Mouse (Mus musculus): ENCODE data around the gene Pxn. TPM values are rescaled to one million over a fixed set of nuclear protein-coding genes. Genes with fewer than 3 reads are reported as not detected.
"Not testable (repeated sequence)": the region's sequence is repeated elsewhere in the genome, so short reads cannot be mapped to it uniquely, and the experiment has no call there.

Gene Pxn
- polyA plus RNA-seq, 1 experiment from 2014 or later: 24.6 TPM

DNA sequence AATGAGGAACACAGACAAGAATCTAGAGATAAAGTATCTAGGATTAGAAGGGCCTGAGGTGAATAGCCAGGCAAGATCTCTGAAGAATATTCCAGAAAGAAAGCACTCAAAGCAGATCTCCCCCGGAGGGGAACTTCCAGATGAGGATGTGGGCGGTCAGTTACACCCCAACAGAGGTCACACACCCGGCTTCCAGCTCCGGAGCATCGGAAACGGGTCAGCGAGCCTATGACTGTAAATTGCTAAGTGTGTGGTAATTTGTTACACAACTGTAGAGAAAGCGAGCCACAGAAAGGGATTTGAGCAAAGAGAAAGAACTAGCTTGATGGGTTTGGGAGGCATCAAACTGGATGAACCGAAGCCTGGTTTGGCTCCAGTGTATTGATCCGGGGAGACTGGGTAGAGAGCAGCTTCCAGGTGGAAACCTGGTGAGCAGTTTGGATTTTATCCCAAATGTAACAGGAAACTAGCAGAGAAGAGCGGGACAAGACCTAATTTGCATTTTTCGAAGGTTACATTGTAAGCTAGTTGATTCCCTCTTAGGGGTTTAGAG lies 6.0 kb upstream of the Pxn start:
- no peak overlapping the region for H3K9ac ChIP-seq
- H3K4me2 ChIP-seq: no peak overlapping the region
- H3K9me3 ChIP-seq: no peaks in the 10 kb centered on the region
- H3K4me1 ChIP-seq: no peaks in the 10 kb centered on the region
- ATAC-seq (ENCODE audit: low FRiP score): no peak
- 86% methylated on average over 12 of the region's 12 CpGs for WGBS
- H3K36me3 ChIP-seq (replicated peaks): no peaks in the 10 kb centered on the region
- H3K27ac ChIP-seq: no peak overlapping the region
- no peak overlapping the region for H3K4me3 ChIP-seq (replicated peaks)
- H3K27me3 ChIP-seq: no peaks in the 10 kb centered on the region

- no peak overlapping the region for H3K9ac ChIP-seq
- peaks cover 5% of the 10 kb centered on the region; the same call in 1 of the 2 replicates for H3K27me3 ChIP-seq
- peaks cover 12% of the 10 kb centered on the region for H3K4me1 ChIP-seq
- H3K36me3 ChIP-seq (replicated peaks): no peaks in the 10 kb centered on the region
- H3K27ac ChIP-seq: no peak overlapping the region
- no peak overlapping the region for H3K4me2 ChIP-seq
- H3K9me3 ChIP-seq: no peaks in the 10 kb centered on the region
- H3K4me3 ChIP-seq (replicated peaks): no peak overlapping the region
- 67% methylated on average over 12 of the region's 12 CpGs for WGBS
- ATAC-seq (ENCODE audit: low FRiP score): no peak
These were observed 3.4 kb upstream of the Pxn start for GRCm38 (mm10) chr5:115503035-115503434.

- not testable (repeated sequence) for H3K4me3 ChIP-seq (replicated peaks); H3K9me3 ChIP-seq; H3K36me3 ChIP-seq (replicated peaks); H3K27ac ChIP-seq; H3K4me2 ChIP-seq; H3K27me3 ChIP-seq; ATAC-seq (ENCODE audit: low FRiP score); H3K9ac ChIP-seq
- 70% methylated on average over 4 of the region's 4 CpGs for WGBS
- H3K4me1 ChIP-seq: peaks cover 36% of the 10 kb centered on the region
These were observed 859 bp upstream of the Pxn start for GRCm38 (mm10) chr5:115505617-115506016.

DNA sequence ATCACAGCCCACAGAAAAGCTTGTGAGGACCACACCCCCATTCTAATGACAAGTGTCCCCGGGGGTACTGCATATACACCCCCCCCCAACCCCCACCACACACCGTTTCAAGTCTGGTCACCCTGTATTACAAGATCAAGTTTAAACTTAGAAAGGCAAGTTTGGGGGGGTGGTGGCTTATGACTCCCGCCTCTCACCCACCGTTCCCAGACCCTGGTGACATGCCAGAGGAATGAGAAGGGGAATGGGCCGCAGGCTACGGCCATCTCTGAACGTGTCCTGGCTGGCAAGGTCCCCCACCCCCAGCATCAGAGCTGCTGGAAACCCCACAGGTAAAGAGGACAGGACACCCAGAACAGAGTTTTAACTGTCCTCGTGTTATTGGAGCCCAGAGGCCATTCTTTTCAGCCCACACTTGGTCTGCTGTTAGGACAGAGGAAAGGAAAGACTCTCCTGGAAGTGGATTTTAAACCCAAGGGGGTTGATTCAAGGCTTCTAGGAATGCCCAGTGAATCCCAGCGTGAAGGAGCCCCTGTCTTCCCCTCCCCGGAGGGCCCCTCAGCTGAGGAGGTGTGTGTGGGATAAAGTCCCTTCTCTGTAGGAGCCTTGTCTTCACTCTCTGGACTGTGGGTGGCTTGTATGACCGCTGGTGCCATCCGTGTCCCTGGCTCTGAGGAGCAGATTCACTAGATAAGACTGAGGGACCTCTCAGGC lies 948 bp downstream of the Pxn start:
- no peaks in the 10 kb centered on the region for H3K9me3 ChIP-seq
- peak overlapping the region; percentile 84 for H3K9ac ChIP-seq
- H3K27ac ChIP-seq: no peak overlapping the region
- peaks cover 9% of the 10 kb centered on the region; the same call in 1 of the 2 replicates for H3K27me3 ChIP-seq
- peak overlapping the region; percentile 82 for H3K4me2 ChIP-seq
- peak; percentile 17; the same call in 1 of the 2 replicates for ATAC-seq (ENCODE audit: low FRiP score)
- H3K4me3 ChIP-seq (replicated peaks): peak overlapping the region; percentile 89
- WGBS: 30% methylated on average over 12 of the region's 12 CpGs
- peaks cover 36% of the 10 kb centered on the region for H3K4me1 ChIP-seq
- no peaks in the 10 kb centered on the region for H3K36me3 ChIP-seq (replicated peaks)

- peak overlapping the region; percentile 33 for H3K9ac ChIP-seq
- peaks cover 9% of the 10 kb centered on the region; the same call in 1 of the 2 replicates for H3K27me3 ChIP-seq
- H3K36me3 ChIP-seq (replicated peaks): no peaks in the 10 kb centered on the region
- ATAC-seq (ENCODE audit: low FRiP score): no peak
- H3K4me2 ChIP-seq: peak overlapping the region; percentile 82
- peaks cover 36% of the 10 kb centered on the region for H3K4me1 ChIP-seq
- no peaks in the 10 kb centered on the region for H3K9me3 ChIP-seq
- H3K4me3 ChIP-seq (replicated peaks): peak overlapping the region; percentile 89
- WGBS: 44% methylated on average over 18 of the region's 18 CpGs
- H3K27ac ChIP-seq: no peak overlapping the region
These were observed 1.7 kb downstream of the Pxn start for GRCm38 (mm10) chr5:115507981-115508858.

GRCm38 (mm10) chr5:115508859-115509147 lies 2.3 kb downstream of the Pxn start:
- Histone ChIP-seq H3K36me3 (replicated peaks) (no peaks in the 10 kb centered on the region), H3K4me1 (peaks cover 36% of the 10 kb centered on the region), H3K27ac (no peak overlapping the region), H3K9ac (peak overlapping the region; percentile 33), H3K9me3 (no peaks in the 10 kb centered on the region), H3K4me2 (peak overlapping the region; percentile 82), H3K27me3 (peaks cover 9% of the 10 kb centered on the region; the same call in 1 of the 2 replicates), H3K4me3 (replicated peaks) (peak overlapping the region; percentile 14)
- WGBS: 31% methylated on average over 10 of the region's 10 CpGs
- no peak for ATAC-seq (ENCODE audit: low FRiP score)

DNA sequence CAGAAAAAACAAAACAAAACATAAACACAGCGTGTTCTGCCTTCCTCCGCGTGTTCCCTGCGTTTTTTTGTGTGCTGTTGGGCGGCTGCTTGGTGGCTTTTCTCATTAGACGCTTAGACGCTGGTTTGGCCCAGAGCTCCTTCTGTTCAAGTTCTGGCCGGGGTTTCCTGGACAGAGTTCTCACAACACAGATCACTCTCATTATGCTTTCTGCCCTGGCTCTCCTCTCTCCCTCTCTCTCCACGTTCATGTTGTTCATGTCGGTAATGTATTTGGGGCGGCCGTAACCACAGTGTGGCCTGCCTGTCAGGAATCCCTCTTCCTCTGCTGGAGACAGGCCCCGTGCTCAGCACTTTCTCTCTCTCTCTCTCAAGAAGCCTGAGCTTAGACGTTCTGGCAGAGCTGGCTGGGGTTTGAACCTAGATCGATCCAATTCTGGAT lies 2.9 kb downstream of the Pxn start:
- H3K36me3 ChIP-seq (replicated peaks): no peaks in the 10 kb centered on the region
- H3K4me2 ChIP-seq: peak overlapping the region; percentile 82; the same call in 1 of the 2 replicates
- ATAC-seq (ENCODE audit: low FRiP score): no peak
- H3K9me3 ChIP-seq: no peaks in the 10 kb centered on the region
- peaks cover 38% of the 10 kb centered on the region for H3K4me1 ChIP-seq
- 48% methylated on average over 15 of the region's 15 CpGs for WGBS
- H3K27me3 ChIP-seq: peaks cover 9% of the 10 kb centered on the region; the same call in 1 of the 2 replicates
- 0 out of 2 replicates have a peak overlapping the region, but pooled peaks have one; percentile 2 for H3K27ac ChIP-seq
- no peak overlapping the region for H3K4me3 ChIP-seq (replicated peaks)
- H3K9ac ChIP-seq: 0 out of 2 replicates have a peak overlapping the region, but pooled peaks have one; percentile 33

DNA sequence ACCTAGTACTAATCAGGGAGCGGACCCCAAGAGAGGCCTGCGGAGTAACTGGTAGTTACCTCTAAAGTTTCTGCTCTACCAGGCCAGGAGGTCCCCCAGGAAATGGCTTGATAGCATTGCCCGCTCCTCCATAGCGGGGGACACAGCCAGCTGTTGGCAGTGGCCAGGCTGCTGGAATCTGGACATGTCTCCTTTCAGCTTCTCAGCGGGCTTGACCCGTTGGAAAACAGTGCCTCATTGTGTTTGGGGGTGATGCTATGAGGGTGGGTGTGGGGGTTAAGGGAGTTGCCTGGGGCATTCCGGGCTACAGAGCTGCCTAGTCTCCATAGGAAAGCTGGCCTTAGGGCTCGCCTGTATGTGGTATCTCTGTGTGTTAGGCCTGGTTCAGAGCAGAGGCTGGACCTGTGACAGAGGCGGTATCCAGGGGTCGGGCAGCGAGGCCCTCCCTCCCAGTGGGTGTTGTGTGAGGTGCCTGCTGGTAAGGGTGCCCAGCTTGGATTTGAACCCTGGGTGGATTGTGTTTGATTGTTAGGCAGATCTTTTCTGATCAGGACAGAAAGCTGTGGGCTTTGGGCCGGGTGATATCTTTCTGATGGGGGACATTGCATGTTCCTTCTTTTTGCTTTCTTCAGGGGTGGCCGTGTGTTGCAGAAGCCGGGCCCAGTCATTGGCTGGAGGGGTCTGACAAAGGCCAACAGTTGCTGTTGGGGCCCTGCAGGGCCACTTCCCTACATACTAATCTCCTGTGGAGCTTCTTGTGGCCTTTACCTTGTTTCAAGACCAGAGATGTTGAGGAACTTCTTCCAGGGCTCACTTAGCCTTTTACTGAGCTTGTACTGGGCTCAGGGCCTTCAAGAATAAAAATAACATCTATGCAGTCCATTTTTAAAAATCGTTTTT lies 3.6 kb downstream of the Pxn start:
- H3K9me3 ChIP-seq: no peaks in the 10 kb centered on the region
- H3K27me3 ChIP-seq: peaks cover 9% of the 10 kb centered on the region; the same call in 1 of the 2 replicates
- 0 out of 2 replicates have a peak overlapping the region, but pooled peaks have one; percentile 2 for H3K27ac ChIP-seq
- H3K4me3 ChIP-seq (replicated peaks): no peak overlapping the region
- ATAC-seq (ENCODE audit: low FRiP score): no peak
- WGBS: 61% methylated on average over 15 of the region's 15 CpGs
- H3K36me3 ChIP-seq (replicated peaks): no peaks in the 10 kb centered on the region
- 0 out of 2 replicates have a peak overlapping the region, but pooled peaks have one; percentile 33 for H3K9ac ChIP-seq
- H3K4me1 ChIP-seq: peaks cover 45% of the 10 kb centered on the region
- H3K4me2 ChIP-seq: no peak overlapping the region; the same call in 1 of the 2 replicates

- H3K9ac ChIP-seq: no peak overlapping the region
- H3K27me3 ChIP-seq: peaks cover 9% of the 10 kb centered on the region; the same call in 1 of the 2 replicates
- H3K4me2 ChIP-seq: no peak overlapping the region
- ATAC-seq (ENCODE audit: low FRiP score): no peak
- no peaks in the 10 kb centered on the region for H3K36me3 ChIP-seq (replicated peaks)
- 90% methylated on average over 7 of the region's 7 CpGs for WGBS
- H3K4me3 ChIP-seq (replicated peaks): no peak overlapping the region
- no peak overlapping the region for H3K27ac ChIP-seq
- peaks cover 43% of the 10 kb centered on the region for H3K4me1 ChIP-seq
- H3K9me3 ChIP-seq: no peaks in the 10 kb centered on the region
These were observed 5.9 kb downstream of the Pxn start for GRCm38 (mm10) chr5:115512375-115512774.

DNA sequence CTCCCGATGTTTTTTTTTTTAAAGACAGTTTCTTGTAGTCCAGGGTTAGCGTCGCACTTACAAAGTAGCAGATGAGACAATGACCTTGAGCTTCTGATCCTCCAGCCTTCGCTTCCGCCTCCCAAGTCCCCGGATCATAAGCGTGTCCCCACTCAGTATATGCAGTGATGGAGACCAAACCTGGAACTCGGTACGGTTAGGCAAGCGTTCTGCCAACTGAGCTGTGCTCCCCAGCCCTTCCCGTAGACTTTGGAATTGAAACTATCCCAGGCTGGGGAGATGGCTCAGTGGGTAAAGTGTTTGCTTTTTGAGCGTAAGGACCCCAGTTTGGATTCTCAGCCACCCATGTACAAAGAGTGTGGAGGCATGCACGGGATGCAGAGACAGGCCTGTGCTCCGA lies 6.8 kb downstream of the Pxn start:
- peaks cover 35% of the 10 kb centered on the region for H3K4me1 ChIP-seq
- H3K27ac ChIP-seq: no peak overlapping the region
- H3K4me3 ChIP-seq (replicated peaks): no peak overlapping the region
- no peak for ATAC-seq (ENCODE audit: low FRiP score)
- H3K9ac ChIP-seq: no peak overlapping the region
- peaks cover 2% of the 10 kb centered on the region; the same call in 1 of the 2 replicates for H3K27me3 ChIP-seq
- no peaks in the 10 kb centered on the region for H3K9me3 ChIP-seq
- WGBS: 92% methylated on average over 14 of the region's 14 CpGs
- no peaks in the 10 kb centered on the region for H3K36me3 ChIP-seq (replicated peaks)
- no peak overlapping the region for H3K4me2 ChIP-seq

DNA sequence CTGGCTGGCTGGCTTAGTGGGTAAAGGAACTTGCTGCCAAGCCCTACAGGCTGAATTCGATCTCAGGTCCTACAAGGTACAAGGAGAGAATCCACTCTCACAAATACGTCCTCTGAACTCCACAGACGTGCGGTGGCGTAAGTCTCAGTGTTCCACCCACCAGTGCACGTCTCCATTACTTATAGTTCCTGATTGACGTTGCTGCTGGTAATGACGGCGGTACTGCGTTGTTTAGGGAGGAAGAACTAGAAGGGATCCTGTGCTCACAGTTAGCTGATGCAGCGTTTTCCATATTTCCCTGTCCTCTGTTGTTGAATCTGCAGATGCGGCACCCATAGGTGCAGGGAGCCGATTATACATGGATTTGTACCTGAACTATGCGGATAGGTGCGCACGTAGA lies 7.2 kb downstream of the Pxn start:
- H3K27me3 ChIP-seq: no peaks in the 10 kb centered on the region
- H3K36me3 ChIP-seq (replicated peaks): no peaks in the 10 kb centered on the region
- 95% methylated on average over 16 of the region's 16 CpGs for WGBS
- peaks cover 30% of the 10 kb centered on the region for H3K4me1 ChIP-seq
- H3K4me2 ChIP-seq: no peak overlapping the region
- no peaks in the 10 kb centered on the region for H3K9me3 ChIP-seq
- H3K27ac ChIP-seq: no peak overlapping the region
- ATAC-seq (ENCODE audit: low FRiP score): no peak
- no peak overlapping the region for H3K9ac ChIP-seq
- no peak overlapping the region for H3K4me3 ChIP-seq (replicated peaks)

Measured in forebrain, embryonic 12.5 days (tissue).